Mouse (Mus musculus) kidney, postnatal 0 days (tissue): ENCODE measurements around the gene Slc9a8. TPM values are rescaled to one million over a fixed set of nuclear protein-coding genes. Genes with fewer than 3 reads are reported as not detected.
"Not testable (repeated sequence)": the region's sequence is repeated elsewhere in the genome, so short reads cannot be mapped to it uniquely, and the experiment has no call there.

Experiments
- ATAC-seq: fragments of 200-750 bp; cut with Nextera tagmentation; replicated peaks from 2 replicates; pipeline ENCODE4 v1.8.0; 2017; ENCODE audit warnings: low read depth, moderate number of reproducible peaks, moderate TSS enrichment, moderate library complexity; ENCODE audit not compliant: low FRiP score
- DNase-seq: peaks from one replicate; pipeline ENCODE4 v3.0.0-alpha.2; 2016; ENCODE audit warnings: low spot score
- H3K27ac ChIP-seq: fragments of 300-500 bp; sonication (generic); 2 replicates; pipeline ENCODE4 v1.5.1; 2014; ENCODE audit warnings: mild to moderate bottlenecking
- H3K27me3 ChIP-seq: fragments of 300-500 bp; sonication (generic); 2 replicates; pipeline ENCODE4 v1.6.1; 2014; ENCODE audit warnings: low read length, mixed read lengths; ENCODE audit not compliant: insufficient read depth
- H3K36me3 ChIP-seq: fragments of 300-500 bp; sonication (generic); 2 replicates; pipeline ENCODE4 v1.6.1; 2014; ENCODE audit warnings: low read length, mixed read lengths; ENCODE audit not compliant: insufficient read depth
- H3K4me1 ChIP-seq: fragments of 300-500 bp; sonication (generic); replicated peaks from 2 replicates; pipeline ENCODE4 v1.6.1; 2014; ENCODE audit warnings: antibody characterized with exemption, low read length, mixed read lengths; ENCODE audit not compliant: insufficient read depth
- H3K4me2 ChIP-seq: fragments of 300-500 bp; sonication (generic); 2 replicates; pipeline ENCODE4 v1.6.1; 2014; ENCODE audit warnings: mild to moderate bottlenecking, low read length, moderate library complexity, mixed read lengths
- H3K4me3 ChIP-seq: fragments of 300-500 bp; sonication (generic); replicated peaks from 2 replicates; pipeline ENCODE4 v1.5.1; 2014; ENCODE audit warnings: low read depth, low read length
- H3K9ac ChIP-seq: fragments of 300-500 bp; sonication (generic); 2 replicates; pipeline ENCODE4 v1.6.1; 2014; ENCODE audit warnings: low read depth, low read length
- H3K9me3 ChIP-seq: fragments of 300-500 bp; sonication (generic); replicated peaks from 2 replicates; pipeline ENCODE4 v1.6.1; 2016; ENCODE audit warnings: low read length, inconsistent platforms, mixed read lengths
- CTCF ChIP-seq: IDR thresholded peaks from 2 replicates; pipeline ENCODE4 v1.5.1; 2016; ENCODE audit warnings: antibody characterized with exemption, low read depth, mild to moderate bottlenecking, moderate library complexity
- WGBS: fragments of 180-500 bp; shearing (Covaris S2); extraction: QIAGEN DNeasy Blood & Tissue Kit; methylation state at CpG from one replicate; pipeline ENCODE4 v1.1.7; 2014; 5-methylcytosine and 5-hydroxymethylcytosine counted together
- polyA plus RNA-seq: library from polyadenylated mRNA; unstranded; fragments of >200 nt; fragmentation: Nextera tagmentation; extraction: Ambion mirVana; gene quantifications from 2 replicates; pipeline ENCODE4 v1.2.1, GENCODE M21; 2015

Slc9a8 gene
- polyA plus RNA-seq, 1 experiment from 2014 or later: 14.2 TPM

DNA sequence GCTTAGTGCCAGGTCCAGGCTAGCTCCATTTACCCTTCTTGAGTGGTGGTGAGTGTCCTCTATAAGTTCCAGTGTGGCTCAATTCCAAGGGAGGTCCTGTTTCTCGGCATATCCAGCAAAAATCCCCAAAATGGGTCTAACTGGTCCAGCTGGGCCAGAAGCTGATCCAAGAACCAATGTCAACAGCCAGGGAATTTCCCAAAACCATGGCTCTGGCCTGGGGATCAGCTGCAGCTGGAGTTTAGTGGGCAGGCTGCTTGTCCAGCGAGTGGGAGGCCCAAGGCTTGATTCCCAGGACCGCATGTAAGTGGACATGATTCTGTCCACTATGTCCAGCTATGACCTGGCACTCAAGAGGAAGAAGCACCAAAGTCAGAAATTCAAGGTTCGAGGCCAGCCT is 35.1 kb upstream of the Slc9a8 start:
- Histone ChIP-seq H3K36me3 (no peaks in the 10 kb centered on the region), H3K9ac (no peak overlapping the region), H3K4me2 (no peak overlapping the region), H3K27ac (no peak overlapping the region), H3K4me1 (peaks cover 7% of the 10 kb centered on the region), H3K9me3 (no peaks in the 10 kb centered on the region), H3K27me3 (no peaks in the 10 kb centered on the region), H3K4me3 (no peak overlapping the region)
- DNase-seq (no peak), ATAC-seq (no peak)
- no peak for TF ChIP-seq CTCF
- WGBS: 87% methylated on average over 4 of the region's 4 CpGs

DNA sequence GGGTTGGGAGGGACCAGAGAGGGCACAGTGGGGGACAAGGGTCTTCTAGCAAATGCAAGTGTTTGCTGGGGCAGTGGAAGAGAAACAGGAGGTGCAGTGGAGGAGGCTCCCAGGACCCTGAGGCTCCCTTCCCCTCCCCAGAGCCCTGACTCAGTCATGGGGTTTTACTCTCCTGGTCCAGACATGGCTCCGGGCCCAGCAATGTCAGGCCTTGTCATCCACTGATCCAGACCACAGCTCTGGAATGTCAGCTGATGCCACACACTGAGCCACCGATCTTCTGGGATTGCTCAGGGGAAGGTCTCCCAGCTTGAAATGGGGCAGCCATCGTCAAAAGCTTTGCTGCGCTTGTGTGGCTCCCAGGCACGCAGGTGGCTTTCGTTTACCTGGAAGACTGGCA is 34.5 kb upstream of the Slc9a8 start:
- ATAC-seq (no peak), DNase-seq (no peak)
- Histone ChIP-seq H3K4me1 (peaks cover 7% of the 10 kb centered on the region), H3K36me3 (no peaks in the 10 kb centered on the region), H3K9ac (no peak overlapping the region), H3K27me3 (no peaks in the 10 kb centered on the region), H3K9me3 (no peaks in the 10 kb centered on the region), H3K27ac (no peak overlapping the region), H3K4me2 (no peak overlapping the region), H3K4me3 (no peak overlapping the region)
- TF ChIP-seq CTCF: no peak
- WGBS: 75% methylated on average over 6 of the region's 6 CpGs

- ATAC-seq: no peak
- no peaks in the 10 kb centered on the region for H3K27me3 ChIP-seq
- no peaks in the 10 kb centered on the region for H3K36me3 ChIP-seq
- H3K27ac ChIP-seq: no peak overlapping the region
- no peak for TF ChIP-seq CTCF
- no peaks in the 10 kb centered on the region for H3K9me3 ChIP-seq
- DNase-seq: no peak
- H3K4me1 ChIP-seq: no peaks in the 10 kb centered on the region
- H3K4me2 ChIP-seq: no peak overlapping the region
- H3K9ac ChIP-seq: no peak overlapping the region
- 46% methylated on average over 7 of the region's 7 CpGs for WGBS
- H3K4me3 ChIP-seq: no peak overlapping the region
These were observed 27.1 kb upstream of the Slc9a8 start for GRCm38 (mm10) chr2:167394426-167394825.

- H3K27ac ChIP-seq, H3K9ac ChIP-seq, H3K27me3 ChIP-seq, H3K4me1 ChIP-seq, H3K4me2 ChIP-seq, DNase-seq, ATAC-seq, H3K9me3 ChIP-seq, H3K4me3 ChIP-seq, H3K36me3 ChIP-seq: not testable (repeated sequence)
- 94% methylated on average over 9 of the region's 9 CpGs for WGBS
These were observed 25.1 kb upstream of the Slc9a8 start for GRCm38 (mm10) chr2:167396420-167396819.

GRCm38 (mm10) chr2:167399012-167399411 is 22.5 kb upstream of the Slc9a8 start:
- H3K4me2 ChIP-seq: no peak overlapping the region
- WGBS: 30% methylated on average over 4 of the region's 4 CpGs
- H3K9ac ChIP-seq: no peak overlapping the region
- H3K9me3 ChIP-seq: no peaks in the 10 kb centered on the region
- ATAC-seq (no peak), DNase-seq (no peak)
- no peaks in the 10 kb centered on the region for H3K36me3 ChIP-seq
- H3K4me1 ChIP-seq: no peaks in the 10 kb centered on the region
- TF ChIP-seq CTCF: no peak
- H3K4me3 ChIP-seq: no peak overlapping the region
- H3K27me3 ChIP-seq: no peaks in the 10 kb centered on the region
- H3K27ac ChIP-seq: no peak overlapping the region

DNA sequence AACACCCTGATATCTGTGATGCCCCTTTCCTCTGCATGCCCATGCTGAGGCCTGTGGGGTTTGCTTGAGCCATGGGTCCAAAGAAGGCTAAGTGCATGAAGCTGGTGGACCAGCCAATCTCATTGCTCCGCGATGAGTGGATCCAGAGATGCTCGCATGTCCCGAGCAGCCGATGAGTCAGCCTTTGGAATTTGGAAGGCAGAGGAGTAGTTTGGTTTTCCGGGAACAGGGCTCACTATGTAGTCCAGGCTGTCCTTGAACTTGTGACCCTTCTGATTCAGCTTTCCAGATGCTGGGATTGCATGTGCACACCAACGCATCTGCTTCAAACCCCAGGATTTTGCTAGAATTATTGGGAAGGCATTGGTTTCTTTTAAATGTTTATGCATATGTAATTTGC is 21.9 kb upstream of the Slc9a8 start:
- WGBS: 87% methylated on average over 7 of the region's 7 CpGs
- no peak for ATAC-seq

GRCm38 (mm10) chr2:167403085-167403484 is 18.4 kb upstream of the Slc9a8 start:
- Histone ChIP-seq H3K9ac (no peak overlapping the region), H3K4me1 (no peaks in the 10 kb centered on the region), H3K27ac (no peak overlapping the region), H3K27me3 (no peaks in the 10 kb centered on the region), H3K4me3 (no peak overlapping the region), H3K4me2 (no peak overlapping the region), H3K36me3 (no peaks in the 10 kb centered on the region), H3K9me3 (no peaks in the 10 kb centered on the region)
- no peak for TF ChIP-seq CTCF
- ATAC-seq: no peak
- no peak for DNase-seq
- WGBS: 58% methylated on average over 7 of the region's 7 CpGs

More for the DNA sequence above, 21.9 kb upstream of the Slc9a8 start:
- no peak overlapping the region for H3K4me3 ChIP-seq
- no peaks in the 10 kb centered on the region for H3K27me3 ChIP-seq
- no peak for DNase-seq
- no peaks in the 10 kb centered on the region for H3K36me3 ChIP-seq
- TF ChIP-seq CTCF: no peak
- H3K4me1 ChIP-seq: no peaks in the 10 kb centered on the region
- no peak overlapping the region for H3K4me2 ChIP-seq
- no peaks in the 10 kb centered on the region for H3K9me3 ChIP-seq
- no peak overlapping the region for H3K9ac ChIP-seq
- H3K27ac ChIP-seq: no peak overlapping the region
